Mouse (Mus musculus) gastrocnemius, adult 18-20 months (tissue): ENCODE measurements around the gene Zdhhc4. TPM values are rescaled to one million over a fixed set of nuclear protein-coding genes. Genes with fewer than 3 reads are reported as not detected.

Experiments
- DNase-seq: peaks from one replicate; pipeline ENCODE4 v3.0.0; 2021; ENCODE audit warnings: low spot score
- total RNA-seq, 2 experiments: library from RNA; stranded (reverse); gene quantifications; 2 replicates each; pipeline ENCODE4 v1.2.3; 2021

Zdhhc4 gene
- total RNA-seq, 2 experiments from 2014 or later = 34.7 to 38.1 TPM

- no peak for DNase-seq
Observed at GRCm38 (mm10) chr5:143334418-143335088, 5.5 kb upstream of the Zdhhc4 start.

GRCm38 (mm10) chr5:143333872-143334271, 4.8 kb upstream of the Zdhhc4 start:
- DNase-seq = peak; percentile 65

GRCm38 (mm10) chr5:143317288-143317610, 11.8 kb downstream of the Zdhhc4 start:
- DNase-seq = no peak

- no peak for DNase-seq
Observed at GRCm38 (mm10) chr5:143316605-143317287, 12.3 kb downstream of the Zdhhc4 start.

DNA sequence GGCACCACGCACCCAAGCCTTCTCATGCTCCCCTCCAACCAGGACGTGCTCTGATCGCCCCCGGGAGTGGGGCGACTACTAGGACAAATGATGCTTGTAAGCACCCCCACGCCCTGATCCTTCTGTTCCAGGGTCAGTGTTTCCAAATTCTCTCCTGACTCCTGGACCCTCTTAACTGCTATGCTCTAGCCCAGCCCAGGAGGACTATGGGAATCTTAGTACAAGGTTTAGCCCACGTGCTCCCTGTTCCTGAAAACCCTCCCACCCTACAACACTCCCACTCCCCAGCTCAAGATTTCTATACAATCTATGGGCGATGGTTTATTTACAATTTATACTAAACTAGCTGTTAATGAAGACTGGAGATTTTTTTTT, 13.6 kb downstream of the Zdhhc4 start:
- no peak for DNase-seq

DNA sequence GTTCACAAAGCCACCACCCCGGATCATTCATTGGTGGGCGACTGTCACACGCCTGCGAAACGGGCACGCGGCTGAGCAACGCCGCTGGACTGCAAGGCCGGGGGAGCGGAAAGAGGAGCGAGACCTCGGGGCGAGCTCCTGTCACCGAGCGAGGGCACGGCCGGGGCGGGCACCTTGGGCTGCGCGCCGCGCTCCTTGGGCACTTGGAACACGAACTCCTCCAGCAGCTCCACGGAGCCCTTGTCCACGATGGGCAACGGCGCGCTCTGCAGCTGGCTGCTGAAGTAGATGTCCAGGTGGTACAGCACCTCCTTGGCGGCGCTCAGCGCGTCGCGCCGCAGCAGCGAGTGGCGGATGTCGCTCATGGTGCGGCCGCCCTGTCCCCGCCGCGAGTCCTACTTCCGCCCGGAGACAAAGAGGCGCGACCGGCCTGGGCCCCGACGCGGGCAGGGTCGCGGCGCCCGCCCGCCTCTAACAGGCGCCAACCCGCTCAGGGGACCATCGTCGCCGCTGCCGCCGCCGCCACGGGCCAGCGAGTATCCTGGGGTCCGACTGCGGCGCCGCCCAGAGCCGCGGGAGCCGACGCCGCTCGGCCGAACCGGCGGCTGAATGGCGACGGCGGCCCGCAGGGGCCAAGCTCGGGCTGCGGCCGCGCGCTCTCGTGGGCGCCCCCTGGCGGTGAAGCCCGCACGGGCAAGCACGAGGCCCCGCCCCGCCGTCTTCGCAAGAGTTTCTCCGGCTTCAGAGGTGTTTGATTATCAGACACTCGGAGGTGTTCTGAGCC, 14.1 kb downstream of the Zdhhc4 start, which contains the start of gene E130309D02Rik:
Gene E130309D02Rik, minus strand, starts transcription at position 631 of the 784 bp plus-strand sequence.
- peak; percentile 82 for DNase-seq

DNA sequence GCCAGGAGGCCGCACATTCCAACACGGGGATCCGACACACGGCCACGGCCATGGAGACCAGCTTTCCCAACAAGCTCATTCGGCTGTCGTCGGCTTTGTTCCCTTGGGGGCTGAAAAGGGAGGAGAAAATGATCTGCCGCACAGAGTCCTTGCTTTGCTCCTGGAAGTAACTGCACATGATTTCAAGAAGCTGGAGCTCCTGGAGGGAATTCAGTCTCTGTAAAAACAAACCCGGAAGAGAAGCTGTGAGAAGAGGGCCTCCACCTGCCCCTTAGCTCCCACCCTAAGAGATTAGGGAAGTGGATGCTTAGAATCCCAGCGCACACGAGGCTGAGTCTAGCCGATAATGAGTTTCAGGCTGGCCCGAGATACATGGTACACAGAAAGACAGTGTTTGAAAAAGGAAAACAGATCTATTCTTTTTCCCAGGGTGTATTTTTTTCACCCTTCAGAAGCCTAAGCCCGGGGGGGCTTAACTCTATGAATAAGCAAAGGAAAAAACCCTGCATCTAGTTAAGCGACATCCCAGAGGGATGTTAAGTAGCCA, 14.8 kb downstream of the Zdhhc4 start:
- DNase-seq = no peak

DNA sequence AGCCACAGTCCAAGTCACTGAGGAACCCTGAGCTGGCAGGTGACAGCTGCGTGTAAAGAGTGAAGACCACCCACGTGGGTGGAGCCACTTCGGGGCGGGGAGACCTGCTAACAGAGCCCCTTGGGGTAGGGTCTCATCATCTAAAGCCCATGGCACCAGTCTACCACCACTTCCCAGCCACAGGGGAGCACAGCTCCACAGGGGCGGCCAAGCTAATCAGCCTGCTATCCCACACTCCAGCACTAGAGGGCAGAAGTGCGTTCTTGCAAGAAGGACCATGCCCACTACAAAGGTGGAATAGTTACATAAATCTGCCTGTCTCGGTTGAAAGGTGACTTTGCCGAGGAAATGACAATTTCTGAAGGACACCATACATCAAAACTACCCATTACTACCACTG, 17.2 kb downstream of the Zdhhc4 start:
- DNase-seq = peak; percentile 72

DNA sequence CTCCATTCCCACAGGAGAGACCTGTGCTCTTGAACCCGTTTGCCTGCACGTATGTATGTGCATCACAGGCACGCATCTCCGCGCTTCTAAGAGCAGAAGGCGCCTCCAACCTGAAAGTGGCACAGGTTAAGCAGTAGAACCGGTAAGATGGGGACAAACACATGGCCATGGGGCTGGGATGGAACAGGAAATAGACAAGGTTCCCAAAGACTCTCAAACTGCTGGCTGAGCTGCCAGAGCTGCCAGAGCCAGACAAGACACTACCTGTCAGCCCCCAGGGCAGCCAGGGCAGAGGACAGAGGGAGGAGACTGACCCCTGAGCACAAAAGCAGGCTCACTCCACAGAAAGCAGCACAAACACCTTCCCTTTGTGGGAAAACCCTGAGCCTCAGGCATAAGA, 19.1 kb downstream of the Zdhhc4 start:
- no peak for DNase-seq

DNA sequence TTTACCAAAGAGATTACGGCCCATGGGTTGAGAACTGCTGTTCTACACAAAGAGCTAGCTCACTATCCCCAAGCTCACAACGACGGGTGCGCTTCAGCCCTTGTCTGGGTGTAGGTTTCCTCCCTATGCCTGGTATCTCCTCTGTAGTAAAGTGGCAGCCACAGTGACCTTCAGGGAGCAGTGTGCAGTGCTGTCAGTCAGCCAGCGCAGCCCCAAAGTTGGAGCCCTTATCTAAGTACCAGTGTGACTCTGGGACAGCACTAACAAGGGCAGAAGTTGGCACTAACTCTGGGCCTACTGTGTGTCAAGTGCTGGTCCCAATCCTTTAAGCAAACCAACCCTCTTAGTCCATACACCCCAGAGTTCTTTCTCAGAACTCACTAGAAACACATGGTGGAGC, 20.2 kb downstream of the Zdhhc4 start:
- DNase-seq = no peak

- no peak for DNase-seq
Observed at GRCm38 (mm10) chr5:143304251-143304650, 24.8 kb downstream of the Zdhhc4 start.

GRCm38 (mm10) chr5:143301296-143301695, 27.8 kb downstream of the Zdhhc4 start:
- no peak for DNase-seq

DNA sequence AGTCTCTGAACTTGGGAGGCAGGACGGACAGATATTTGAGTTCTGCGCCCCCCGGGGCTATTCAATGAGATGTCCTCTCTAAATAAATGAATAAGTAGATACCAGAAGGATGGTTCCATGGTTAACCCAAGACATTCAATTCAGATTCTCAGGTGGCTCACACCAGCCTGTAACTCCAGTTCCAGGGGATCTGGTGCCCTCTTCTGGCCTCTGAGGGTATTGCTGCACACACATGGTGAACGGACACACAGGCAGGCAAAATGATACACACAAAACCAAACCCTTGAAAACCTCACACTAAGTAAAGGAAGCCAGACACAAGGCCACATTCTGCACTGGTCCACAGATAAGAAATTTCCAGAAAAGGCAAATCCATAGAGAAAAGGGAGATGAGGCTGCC, 29.4 kb downstream of the Zdhhc4 start:
- DNase-seq = peak; percentile 9

- DNase-seq = no peak
Observed at GRCm38 (mm10) chr5:143298391-143298790, 30.7 kb downstream of the Zdhhc4 start.

DNA sequence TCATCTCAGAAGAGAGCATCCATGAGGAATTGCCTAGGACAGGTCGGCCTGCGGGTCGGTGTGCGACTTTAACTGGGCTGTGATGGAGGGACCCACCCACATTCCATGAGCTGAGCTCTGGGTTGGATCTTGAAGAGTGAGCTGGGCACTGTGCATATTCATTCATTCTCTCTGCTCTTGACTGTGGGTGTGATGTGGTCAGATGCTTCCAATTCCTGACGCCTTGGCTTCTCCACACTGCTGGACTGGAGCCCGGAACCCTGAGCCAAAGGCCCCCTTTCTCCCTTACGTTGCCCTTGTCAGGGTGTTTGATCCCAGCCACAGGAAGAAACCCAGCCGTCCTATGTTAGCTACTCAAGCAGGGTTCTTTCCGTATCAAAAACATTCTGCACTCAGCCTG, 31.1 kb downstream of the Zdhhc4 start:
- DNase-seq = no peak

DNA sequence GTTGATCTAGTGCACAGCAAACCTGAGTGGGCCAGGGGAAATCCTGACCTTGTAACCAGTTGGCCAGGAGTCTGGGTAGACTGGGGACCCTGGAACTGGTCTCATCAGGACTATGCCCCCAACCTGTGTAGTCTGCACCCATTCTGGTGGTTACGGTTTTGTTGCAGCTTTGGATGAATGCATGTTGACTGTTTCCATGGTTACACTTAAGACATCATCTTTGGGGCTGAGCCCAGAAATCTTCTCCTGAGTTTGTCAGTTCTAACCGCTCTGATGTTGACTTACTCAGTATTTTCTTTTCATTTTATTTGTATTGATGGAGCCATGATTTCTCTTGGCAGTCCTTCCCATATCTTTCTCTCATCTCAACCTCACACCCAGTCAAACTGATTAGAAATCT, 33.7 kb downstream of the Zdhhc4 start:
- DNase-seq = no peak

DNA sequence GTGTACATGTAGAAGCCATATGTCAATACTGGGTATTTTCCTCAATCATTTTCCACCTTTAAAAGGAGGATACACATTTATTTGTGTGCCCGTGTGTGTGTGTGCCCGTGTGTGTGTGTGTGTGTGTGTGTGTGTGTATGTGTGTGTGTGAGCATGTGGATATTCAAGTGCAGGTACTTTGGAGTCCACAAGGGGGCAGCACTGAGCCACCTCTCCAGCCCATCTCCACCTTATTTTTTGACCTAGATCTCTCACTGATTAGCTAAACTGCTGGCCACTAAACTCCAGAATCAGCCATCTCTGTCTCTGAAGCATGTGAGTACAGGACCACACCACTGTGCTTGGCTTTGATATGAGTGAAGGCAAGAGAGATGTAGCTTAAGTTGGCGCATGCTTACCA, 34.2 kb downstream of the Zdhhc4 start:
- no peak for DNase-seq

DNA sequence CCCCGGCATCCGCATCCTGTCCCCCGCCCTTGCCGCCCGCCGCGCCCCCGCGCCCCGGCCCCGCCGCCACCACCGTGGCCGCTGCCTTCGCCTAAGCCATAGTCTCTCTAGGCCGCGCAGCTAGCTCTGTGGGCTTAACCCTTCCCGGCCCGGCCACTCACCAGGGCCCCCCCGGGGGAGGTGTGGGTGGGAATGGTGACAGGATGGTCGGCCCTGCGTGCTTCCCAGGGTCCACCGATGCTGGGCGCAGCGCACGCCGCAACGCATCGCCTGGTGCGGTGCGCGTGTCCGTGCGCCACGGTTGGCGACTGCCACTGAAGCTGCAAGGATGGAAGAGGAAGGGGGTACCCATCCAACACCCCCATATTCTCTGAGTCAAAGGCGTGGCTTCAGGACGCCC, 35.7 kb downstream of the Zdhhc4 start, which contains the start of gene Zfp853:
Gene Zfp853, minus strand, starts transcription at position 220 of the 400 bp plus-strand sequence.
- DNase-seq = no peak

DNA sequence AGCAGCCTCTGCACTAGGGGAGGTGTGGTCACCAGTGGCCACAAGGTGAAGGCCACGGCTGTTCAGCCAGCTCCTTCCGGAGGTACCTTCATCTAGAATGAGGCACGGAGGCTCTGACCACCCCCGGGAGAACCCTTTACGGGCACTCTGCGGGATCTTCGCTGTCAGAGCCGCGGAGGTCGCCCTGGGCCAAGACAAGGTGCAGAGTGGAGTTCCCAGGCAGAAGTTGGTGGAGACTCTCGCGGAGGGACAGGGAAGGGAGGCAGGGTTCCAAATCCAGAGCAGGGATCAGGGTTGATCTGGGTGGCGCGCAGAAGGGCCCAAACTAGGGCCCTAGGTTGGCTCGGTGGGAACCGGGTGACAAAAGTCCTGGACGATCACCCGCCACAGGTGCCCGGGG, 36.2 kb downstream of the Zdhhc4 start:
- DNase-seq = no peak

DNA sequence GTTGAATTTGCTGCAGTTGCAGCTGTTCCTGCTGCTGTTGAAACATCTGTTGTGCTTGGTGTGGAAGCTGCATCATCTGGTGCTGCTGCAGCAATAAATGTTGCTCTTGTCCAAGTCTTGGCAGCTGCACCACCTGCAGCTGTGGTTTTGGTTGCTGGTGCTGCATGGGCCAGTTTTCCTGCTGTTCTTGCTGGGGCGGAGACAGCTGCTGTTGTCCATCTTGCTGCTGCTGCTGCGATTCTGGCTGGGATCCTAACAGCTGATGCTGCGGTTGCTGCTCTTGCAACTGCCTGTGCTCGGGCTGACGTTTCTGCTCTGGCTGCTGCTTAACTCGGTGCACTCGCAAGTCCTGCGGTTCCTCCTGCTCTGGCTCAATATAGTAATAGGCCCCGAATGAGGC, 39.8 kb downstream of the Zdhhc4 start:
- DNase-seq = no peak

DNA sequence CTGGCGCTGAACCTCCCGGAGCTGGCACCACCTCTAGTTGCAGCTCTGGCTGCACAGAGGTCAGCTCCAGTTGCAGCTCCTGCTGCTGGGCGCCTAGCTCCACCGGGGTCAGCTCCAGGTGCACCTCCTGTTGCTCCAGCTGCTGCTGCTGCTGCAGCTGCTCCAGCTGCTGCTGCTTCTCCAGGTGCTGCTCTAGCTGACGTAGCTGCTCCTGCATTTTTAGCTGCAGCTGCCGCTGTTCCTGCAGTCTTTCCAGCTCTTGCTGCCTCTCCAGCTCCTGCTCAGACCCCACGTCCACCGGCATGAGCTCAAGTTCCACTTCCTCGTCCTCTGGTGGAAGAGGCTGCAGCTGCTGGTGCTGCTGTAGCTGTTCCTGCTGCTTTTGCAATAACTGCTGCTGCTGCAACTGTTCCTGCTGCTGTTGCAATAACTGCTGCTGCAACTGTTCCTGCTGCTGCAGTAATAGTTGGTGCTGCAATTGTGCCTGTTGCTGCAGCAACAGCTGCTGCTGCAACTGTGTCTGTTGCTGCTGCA, 40.6 kb downstream of the Zdhhc4 start:
- DNase-seq = no peak

- no peak for DNase-seq
Observed at GRCm38 (mm10) chr5:143287774-143288328, 41.2 kb downstream of the Zdhhc4 start.
